Mouse (Mus musculus) forebrain, postnatal 0 days (tissue): ENCODE data around the gene Hddc3. TPM values are rescaled to one million over a fixed set of nuclear protein-coding genes. Genes with fewer than 3 reads are reported as not detected.

Experiments used
- ATAC-seq: fragments of 200-750 bp; cut with Nextera tagmentation; 2 replicates; pipeline ENCODE4 v1.8.0; 2017; ENCODE audit warnings: mild to moderate bottlenecking, moderate library complexity
- DNase-seq: peaks from one replicate; pipeline ENCODE4 v3.0.0-alpha.2; 2015
- H3K27ac ChIP-seq: fragments of 300-500 bp; sonication (generic); 2 replicates; pipeline ENCODE4 v1.5.1; 2014; ENCODE audit warnings: low read depth, mild to moderate bottlenecking, antibody characterized with exemption, low read length, moderate library complexity, mixed read lengths
- H3K27me3 ChIP-seq: fragments of 300-500 bp; sonication (generic); 2 replicates; pipeline ENCODE4 v1.6.1; 2014; ENCODE audit warnings: mild to moderate bottlenecking, low read length, mixed read lengths; ENCODE audit not compliant: insufficient read depth
- H3K36me3 ChIP-seq: fragments of 300-500 bp; sonication (generic); 2 replicates; pipeline ENCODE4 v1.6.1; 2014; ENCODE audit warnings: mild to moderate bottlenecking, moderate library complexity; ENCODE audit not compliant: insufficient read depth
- H3K4me1 ChIP-seq: fragments of 300-500 bp; sonication (generic); 2 replicates; pipeline ENCODE4 v1.6.1; 2014; ENCODE audit warnings: antibody characterized with exemption; ENCODE audit not compliant: insufficient read depth
- H3K4me2 ChIP-seq: fragments of 300-500 bp; sonication (generic); 2 replicates; pipeline ENCODE4 v1.6.1; 2014; ENCODE audit warnings: low read depth, mild to moderate bottlenecking, moderate library complexity
- H3K4me3 ChIP-seq: fragments of 300-500 bp; sonication (generic); 2 replicates; pipeline ENCODE4 v1.5.1; 2014; ENCODE audit warnings: low read depth, low read length, mixed read lengths
- H3K9ac ChIP-seq: fragments of 300-500 bp; sonication (generic); 2 replicates; pipeline ENCODE4 v1.6.1; 2014; ENCODE audit warnings: mild to moderate bottlenecking
- H3K9me3 ChIP-seq: fragments of 300-500 bp; sonication (generic); 2 replicates; pipeline ENCODE4 v1.6.1; 2016; ENCODE audit warnings: low read length
- CTCF ChIP-seq: sonication (generic); IDR thresholded peaks from 2 replicates; pipeline ENCODE4 v1.5.1; 2016; ENCODE audit warnings: antibody characterized with exemption, control low read depth, low read depth
- WGBS: fragments of 180-500 bp; shearing (Covaris S2); extraction: QIAGEN DNeasy Blood & Tissue Kit; methylation state at CpG from one replicate; pipeline ENCODE4 v1.1.7; 2014; 5-methylcytosine and 5-hydroxymethylcytosine counted together
- polyA plus RNA-seq: library from polyadenylated mRNA; unstranded; fragments of >200 nt; fragmentation: Nextera tagmentation; extraction: Ambion mirVana; gene quantifications from 2 replicates; pipeline ENCODE4 v1.2.1, GENCODE M21; 2015
- total RNA-seq: library from RNA; depleted of rRNA; stranded (reverse); fragments of >200 nt; gene quantifications from 2 replicates; pipeline ENCODE4 v1.2.3, GENCODE M21; 2014; rRNA removed

Hddc3 gene
- total RNA-seq: 33.2 and 44.4 TPM in 2 replicates
- polyA plus RNA-seq: 14.6 and 16.7 TPM in 2 replicates

GRCm38 (mm10) chr7:80342858-80343257 lies at the start of gene Hddc3:
TSS of gene Hddc3 (plus strand) at chr7:80343104.
- no peaks in the 10 kb centered on the region for H3K27me3 ChIP-seq
- peaks cover 18% of the 10 kb centered on the region for H3K4me1 ChIP-seq
- peak within 1 kb of the TSS; percentile 89 for H3K27ac ChIP-seq
- H3K4me3 ChIP-seq: peak within 1 kb of the TSS; percentile 51
- no peaks in the 10 kb centered on the region for H3K36me3 ChIP-seq
- peak within 1 kb of the TSS; percentile 74 for H3K4me2 ChIP-seq
- ATAC-seq (peak; percentile 66), DNase-seq (peak; percentile 99)
- peak within 1 kb of the TSS; percentile 73 for H3K9ac ChIP-seq
- no peaks in the 10 kb centered on the region for H3K9me3 ChIP-seq
- 2% methylated on average over 25 of the region's 25 CpGs for WGBS
- peak; percentile 88 for TF ChIP-seq CTCF

- Histone ChIP-seq H3K9me3 (no peaks in the 10 kb centered on the region), H3K4me2 (peak within 1 kb of the TSS; percentile 98), H3K4me3 (peak within 1 kb of the TSS; percentile 73), H3K36me3 (peaks cover 16% of the 10 kb centered on the region), H3K27me3 (no peaks in the 10 kb centered on the region), H3K9ac (peak within 1 kb of the TSS; percentile 51), H3K27ac (peak within 1 kb of the TSS; percentile 40), H3K4me1 (no peaks in the 10 kb centered on the region)
- ATAC-seq (peak; percentile 99), DNase-seq (peak; percentile 98)
- WGBS: under 1% methylated on average over 52 of the region's 52 CpGs
- TF ChIP-seq CTCF: no peak
Observed at GRCm38 (mm10) chr7:80294062-80294763, 48.7 kb upstream of the Hddc3 start, which contains the start of gene Prc1. TSS of gene Prc1 (plus strand) at chr7:80294450.

GRCm38 (mm10) chr7:80294764-80295648 lies 47.9 kb upstream of the Hddc3 start:
- Histone ChIP-seq H3K9me3 (no peaks in the 10 kb centered on the region), H3K27ac (no peak overlapping the region), H3K9ac (peak overlapping the region; percentile 51), H3K4me2 (peak overlapping the region; percentile 98), H3K4me1 (no peaks in the 10 kb centered on the region), H3K4me3 (peak overlapping the region; percentile 73), H3K27me3 (no peaks in the 10 kb centered on the region), H3K36me3 (peaks cover 13% of the 10 kb centered on the region)
- no peak for TF ChIP-seq CTCF
- ATAC-seq: no peak
- no peak for DNase-seq
- 7% methylated on average over 37 of the region's 37 CpGs for WGBS

DNA sequence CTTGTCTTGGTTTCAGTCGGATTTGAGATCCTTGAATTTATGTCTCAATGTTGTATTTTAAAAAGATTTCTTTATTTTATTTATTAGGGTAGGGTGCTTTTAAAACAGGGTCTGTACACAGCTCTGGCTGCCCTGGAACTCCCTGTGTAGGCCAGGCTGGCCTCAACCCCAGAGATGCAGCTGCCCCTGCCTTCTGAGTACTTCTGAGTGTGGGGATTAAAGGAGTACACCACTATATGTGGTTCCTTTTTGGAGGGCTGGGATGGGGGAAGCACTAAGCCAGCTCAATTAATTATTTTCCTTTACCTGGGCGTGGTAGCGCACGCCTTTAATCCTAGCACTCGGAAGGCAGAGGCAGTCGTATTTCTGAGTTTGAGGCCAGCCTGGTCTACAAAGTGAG lies 46.4 kb upstream of the Hddc3 start:
- no peak overlapping the region for H3K9ac ChIP-seq
- no peak for TF ChIP-seq CTCF
- H3K9me3 ChIP-seq: no peaks in the 10 kb centered on the region
- 88% methylated on average over 6 of the region's 6 CpGs for WGBS
- DNase-seq (no peak), ATAC-seq (no peak)
- H3K36me3 ChIP-seq: 0 out of 2 replicates have a peak, but pooled peaks cover 4% of the 10 kb centered on the region
- no peaks in the 10 kb centered on the region for H3K27me3 ChIP-seq
- no peak overlapping the region for H3K27ac ChIP-seq
- H3K4me1 ChIP-seq: no peaks in the 10 kb centered on the region
- H3K4me2 ChIP-seq: no peak overlapping the region
- no peak overlapping the region for H3K4me3 ChIP-seq

DNA sequence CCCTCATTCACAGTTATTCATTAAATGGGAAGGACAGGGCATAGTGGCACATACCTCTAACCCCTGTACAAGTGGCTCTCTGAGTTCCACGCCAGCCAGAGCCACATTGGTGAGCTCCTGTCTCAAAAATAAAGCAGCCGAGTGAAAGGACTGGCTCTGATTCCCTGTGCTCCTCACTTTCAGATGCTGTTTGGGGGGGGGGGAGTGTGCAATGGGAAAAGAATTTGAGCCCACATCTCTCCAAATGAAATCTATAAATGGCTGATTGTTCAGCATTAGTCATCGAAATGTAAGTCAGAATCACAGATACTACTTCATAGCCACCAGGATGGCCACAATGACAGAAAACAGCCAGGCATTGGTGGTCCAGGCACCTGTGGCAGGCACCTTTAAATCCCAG lies 45.9 kb upstream of the Hddc3 start:
- DNase-seq (no peak), ATAC-seq (no peak)
- no peaks in the 10 kb centered on the region for H3K27me3 ChIP-seq
- no peak overlapping the region for H3K4me3 ChIP-seq
- H3K9ac ChIP-seq: no peak overlapping the region
- WGBS: 64% methylated on average over 3 of the region's 3 CpGs
- no peaks in the 10 kb centered on the region for H3K36me3 ChIP-seq
- no peaks in the 10 kb centered on the region for H3K4me1 ChIP-seq
- no peak overlapping the region for H3K27ac ChIP-seq
- H3K4me2 ChIP-seq: no peak overlapping the region
- no peak for TF ChIP-seq CTCF
- H3K9me3 ChIP-seq: no peaks in the 10 kb centered on the region

- no peak for ATAC-seq
- H3K4me3 ChIP-seq: no peak overlapping the region
- no peaks in the 10 kb centered on the region for H3K36me3 ChIP-seq
- H3K4me1 ChIP-seq: no peaks in the 10 kb centered on the region
- no peaks in the 10 kb centered on the region for H3K27me3 ChIP-seq
- DNase-seq: no peak
- no peak overlapping the region for H3K4me2 ChIP-seq
- no peak for TF ChIP-seq CTCF
- no peaks in the 10 kb centered on the region for H3K9me3 ChIP-seq
- H3K9ac ChIP-seq: no peak overlapping the region
- 92% methylated on average over 4 of the region's 4 CpGs for WGBS
- H3K27ac ChIP-seq: no peak overlapping the region
Observed at GRCm38 (mm10) chr7:80298754-80299153, 44.1 kb upstream of the Hddc3 start.

DNA sequence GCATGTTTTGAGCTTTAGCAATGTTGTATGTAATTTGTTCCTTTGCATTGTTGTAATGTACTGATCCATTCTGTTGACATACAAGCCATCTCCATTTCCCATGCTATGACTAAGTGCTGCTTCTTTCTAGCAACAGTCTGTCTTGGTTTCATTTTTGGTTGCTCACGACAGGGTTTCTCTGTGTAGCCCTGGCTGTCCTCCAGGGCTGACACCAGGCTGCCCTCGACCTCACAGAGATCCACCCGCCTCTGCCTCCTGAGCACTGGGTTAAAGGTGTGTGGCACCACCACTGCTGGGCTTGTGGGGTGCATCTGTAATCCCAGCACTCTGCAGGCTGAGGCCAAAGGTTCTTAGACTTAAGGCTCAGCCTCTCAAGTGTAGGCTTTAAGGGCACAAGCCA lies 43.3 kb upstream of the Hddc3 start:
- Histone ChIP-seq H3K4me1 (no peaks in the 10 kb centered on the region), H3K9ac (no peak overlapping the region), H3K4me2 (no peak overlapping the region), H3K4me3 (no peak overlapping the region), H3K36me3 (no peaks in the 10 kb centered on the region), H3K9me3 (no peaks in the 10 kb centered on the region), H3K27me3 (no peaks in the 10 kb centered on the region), H3K27ac (no peak overlapping the region)
- WGBS: 92% methylated on average over 3 of the region's 3 CpGs
- TF ChIP-seq CTCF: no peak
- no peak for DNase-seq
- no peak for ATAC-seq
